Mouse (Mus musculus): Measurements from ENCODE around the gene Atf7ip2.

Atf7ip2 gene

DNA sequence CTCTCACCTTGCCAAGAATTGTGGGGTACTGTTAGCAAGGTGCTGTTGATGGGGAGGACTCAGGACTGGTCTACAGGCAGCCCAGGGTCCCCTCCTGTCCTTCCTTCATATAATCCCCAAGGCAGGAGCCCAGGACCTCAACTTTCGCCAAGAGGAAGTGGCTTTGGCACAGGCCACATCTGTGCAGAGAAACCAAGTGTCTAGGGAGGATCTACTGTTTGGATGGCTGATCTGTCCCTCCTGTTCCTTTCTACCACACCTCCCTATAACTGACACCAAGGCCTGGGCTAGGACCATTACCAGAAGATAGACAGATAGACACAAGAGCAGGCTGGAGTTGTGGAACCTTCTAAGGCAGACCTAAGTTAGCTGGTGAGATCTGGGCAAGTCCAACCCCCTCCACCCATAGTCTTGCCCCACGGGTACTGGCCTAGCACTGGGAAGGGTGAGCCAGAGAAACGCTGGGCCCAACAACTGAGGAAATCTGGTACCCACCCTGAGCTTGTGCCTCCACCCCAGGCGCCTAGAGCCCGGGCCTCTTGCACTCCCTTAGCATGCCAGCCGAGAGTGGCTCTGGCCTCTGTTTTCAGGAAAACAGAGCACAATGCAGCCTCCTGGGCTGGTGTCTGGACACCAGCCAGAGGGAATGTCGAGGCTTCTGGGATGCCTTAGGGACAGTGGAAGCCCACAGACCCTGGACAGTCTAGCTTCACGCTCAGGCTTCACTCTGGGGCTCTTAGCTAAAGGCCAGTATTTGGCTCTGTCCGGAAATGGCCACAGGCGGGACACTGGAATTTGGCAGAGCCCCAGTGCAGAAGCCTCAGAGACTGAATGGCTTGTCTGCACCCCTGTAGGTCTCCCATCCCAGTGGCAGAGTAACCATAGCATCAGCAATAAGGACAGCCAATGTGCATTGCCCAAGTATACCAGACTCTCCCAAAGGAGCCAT is 105.5 kb downstream of the Atf7ip2 start:
- no peak for DNase-seq (ENCODE audit: low spot score in 2 of 2)

DNA sequence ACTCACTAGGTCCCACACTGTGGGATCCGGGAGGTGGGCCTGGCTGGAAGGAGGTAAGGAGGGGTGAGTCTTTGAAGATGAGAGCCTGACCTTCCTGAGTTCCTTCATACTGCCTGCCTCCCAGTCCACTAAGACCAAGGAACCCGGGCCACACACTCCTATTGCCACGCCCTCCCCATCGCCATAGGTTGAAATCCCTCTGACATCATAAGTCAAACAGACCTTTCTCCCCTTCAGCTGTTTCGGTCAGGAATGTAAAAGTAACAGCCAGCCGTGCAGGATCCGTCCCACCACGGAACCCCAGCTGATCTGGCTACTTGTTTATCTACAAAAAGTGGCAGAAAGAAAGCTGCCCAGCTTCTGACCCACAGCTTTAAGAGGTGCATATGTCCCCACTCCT is 107.1 kb downstream of the Atf7ip2 start:
- DNase-seq (ENCODE audit: low spot score in 2 of 2): no peak

DNA sequence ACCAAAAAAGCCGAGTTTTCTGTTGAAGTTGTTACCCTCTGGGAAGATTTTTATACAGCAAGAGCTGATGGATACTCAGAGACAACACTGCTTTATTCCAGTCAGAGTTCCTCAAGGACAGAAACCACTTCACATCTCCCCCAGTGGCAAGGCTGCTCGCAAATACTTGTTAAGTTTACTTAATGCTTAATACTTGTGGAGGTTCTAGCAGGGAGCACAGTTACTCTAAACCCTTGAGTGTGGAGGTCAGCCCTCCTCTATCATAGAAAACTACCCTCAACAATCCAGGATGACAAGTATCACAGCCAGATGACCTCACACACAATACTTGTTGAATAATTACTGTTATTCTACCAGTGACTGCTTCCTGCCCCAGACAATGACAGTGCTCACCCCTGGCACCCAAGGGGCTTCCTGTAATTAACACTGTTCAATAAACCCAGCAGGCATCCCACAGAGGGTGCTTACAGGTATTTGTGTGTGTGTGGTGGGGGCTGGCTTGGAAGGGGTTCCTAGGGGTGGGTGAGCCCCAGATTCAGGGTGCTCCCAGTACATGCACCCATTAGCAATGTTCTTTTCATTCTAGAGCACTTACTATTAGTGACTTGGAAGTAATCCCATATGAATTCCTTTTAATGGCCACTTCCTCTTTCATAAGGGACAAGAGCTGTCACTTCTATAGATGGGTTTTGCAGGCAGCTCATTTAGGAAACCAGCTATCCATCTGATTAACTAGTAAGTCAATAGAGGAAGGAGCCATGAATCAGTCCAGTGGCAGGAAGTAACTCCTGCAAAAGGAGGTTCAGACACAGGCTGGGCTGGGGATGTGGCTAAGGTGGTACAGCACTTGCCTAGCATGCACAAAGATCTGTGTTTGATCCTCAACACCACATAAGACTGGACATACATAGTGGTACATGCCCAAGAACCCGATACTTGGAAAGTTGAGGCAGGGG is 108.0 kb downstream of the Atf7ip2 start:
- DNase-seq (ENCODE audit: low spot score in 2 of 2): no peak
